Mouse (Mus musculus): ENCODE results near the gene Atp6v0a1. TPM values are rescaled to one million over a fixed set of nuclear protein-coding genes. Genes with fewer than 3 reads are reported as not detected.

Gene Atp6v0a1
- polyA plus RNA-seq, 1 experiment = 39.7 TPM

DNA sequence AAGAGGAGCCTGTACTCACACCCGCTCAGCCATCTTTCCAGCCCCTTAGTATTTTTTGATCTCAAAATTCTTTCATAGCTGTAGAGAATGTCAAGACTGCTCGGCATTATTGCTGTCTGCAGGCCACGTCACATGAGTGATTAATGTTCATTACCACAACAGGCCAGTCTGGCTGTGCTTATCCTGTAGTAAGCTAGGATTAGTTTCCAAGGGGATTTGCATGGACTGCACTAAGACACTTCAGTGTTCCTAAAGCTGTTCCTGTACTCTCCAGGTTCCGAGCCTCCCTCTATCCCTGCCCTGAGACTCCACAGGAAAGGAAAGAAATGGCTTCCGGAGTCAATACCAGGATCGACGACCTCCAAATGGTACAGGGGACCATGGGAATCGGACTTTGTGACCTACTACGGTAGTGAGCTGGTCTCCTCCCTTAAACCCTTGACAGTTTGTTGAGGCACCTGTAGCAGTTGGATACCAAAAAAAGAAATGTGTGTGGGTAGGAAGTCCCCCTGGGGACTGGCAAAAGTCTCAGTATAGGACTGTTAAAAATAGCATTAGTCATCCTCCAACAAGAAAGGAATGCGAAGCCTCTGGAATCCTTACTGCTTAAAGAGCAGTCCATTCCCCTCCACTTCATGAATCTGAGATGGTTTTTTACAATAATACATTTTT is 21.0 kb downstream of the Atp6v0a1 start:
- H3K36me3 ChIP-seq (ENCODE audit: control insufficient read depth, insufficient read depth, low read length) = no peaks in the 10 kb centered on the region

DNA sequence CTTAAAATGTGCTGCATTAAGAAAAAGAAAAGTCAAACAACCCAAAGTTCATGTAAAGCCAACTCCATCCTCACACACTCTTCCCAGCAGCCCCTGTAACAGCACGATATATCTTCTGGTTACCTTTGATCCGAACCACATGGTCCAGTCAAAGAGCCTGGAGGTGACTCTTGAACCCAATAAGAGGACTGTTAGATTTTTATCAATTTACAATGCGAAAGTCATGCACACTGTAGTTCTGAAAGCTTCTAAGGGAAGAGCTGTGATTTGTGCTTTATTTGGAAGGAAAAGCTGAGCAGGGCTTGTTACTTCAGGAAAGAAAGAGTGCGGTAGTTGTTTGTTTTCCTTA is 21.5 kb downstream of the Atp6v0a1 start:
- H3K36me3 ChIP-seq (ENCODE audit: control insufficient read depth, insufficient read depth, low read length) = no peaks in the 10 kb centered on the region
- DNase-seq = no peak
- no peak overlapping the region for H3K4me3 ChIP-seq (ENCODE audit: control insufficient read depth, insufficient read depth, low read length)
- TF ChIP-seq CTCF (IDR thresholded peaks at IDR 0.05; ENCODE audit: borderline replicate concordance, control insufficient read depth, extremely low read depth, insufficient read depth, low read length, poor library complexity) = no peak
- no peak for TF ChIP-seq POLR2A (IDR thresholded peaks at IDR 0.05; ENCODE audit: control insufficient read depth, extremely low read depth, insufficient read depth, low read length, poor library complexity)
- H3K27me3 ChIP-seq (ENCODE audit: control insufficient read depth, insufficient read depth, low read length) = no peaks in the 10 kb centered on the region
- H3K4me1 ChIP-seq (replicated peaks; ENCODE audit: control insufficient read depth, insufficient read depth, low read length) = no peaks in the 10 kb centered on the region
- 95% methylated on average over 4 of the region's 4 CpGs for WGBS
- no peak overlapping the region for H3K27ac ChIP-seq (ENCODE audit: control insufficient read depth, insufficient read depth, low read length)

More for the DNA sequence above, 21.0 kb downstream of the Atp6v0a1 start:
- Histone ChIP-seq H3K27me3 (ENCODE audit: control insufficient read depth, insufficient read depth, low read length) (no peaks in the 10 kb centered on the region), H3K27ac (ENCODE audit: control insufficient read depth, insufficient read depth, low read length) (no peak overlapping the region), H3K4me1 (replicated peaks; ENCODE audit: control insufficient read depth, insufficient read depth, low read length) (no peaks in the 10 kb centered on the region), H3K4me3 (ENCODE audit: control insufficient read depth, insufficient read depth, low read length) (no peak overlapping the region)
- WGBS = 93% methylated on average over 10 of the region's 10 CpGs
- TF ChIP-seq POLR2A (IDR thresholded peaks at IDR 0.05; ENCODE audit: control insufficient read depth, extremely low read depth, insufficient read depth, low read length, poor library complexity) (no peak), CTCF (IDR thresholded peaks at IDR 0.05; ENCODE audit: borderline replicate concordance, control insufficient read depth, extremely low read depth, insufficient read depth, low read length, poor library complexity) (no peak)
- no peak for DNase-seq

DNA sequence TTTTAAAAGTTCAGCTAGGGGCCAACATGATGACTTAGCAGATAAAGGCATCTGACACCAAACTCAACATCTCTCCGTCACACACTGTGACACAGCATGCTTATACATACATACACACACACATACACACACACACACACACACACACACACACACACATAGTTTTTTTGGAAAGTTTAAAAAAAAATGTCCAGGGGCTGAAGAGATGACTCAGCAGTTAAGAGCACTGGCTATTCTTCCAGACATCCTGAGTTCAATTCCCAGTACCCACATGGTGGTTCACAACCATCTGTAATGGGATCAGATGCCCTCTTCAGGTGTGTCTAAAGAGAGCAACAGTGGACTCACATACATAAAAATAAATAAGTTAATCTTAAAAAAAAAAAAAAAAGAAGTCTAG is 22.2 kb downstream of the Atp6v0a1 start:
- 83% methylated on average over 1 of the region's 1 CpGs for WGBS
- Histone ChIP-seq H3K27ac (ENCODE audit: control insufficient read depth, insufficient read depth, low read length) (no peak overlapping the region), H3K4me1 (replicated peaks; ENCODE audit: control insufficient read depth, insufficient read depth, low read length) (no peaks in the 10 kb centered on the region), H3K4me3 (ENCODE audit: control insufficient read depth, insufficient read depth, low read length) (no peak overlapping the region), H3K27me3 (ENCODE audit: control insufficient read depth, insufficient read depth, low read length) (no peaks in the 10 kb centered on the region), H3K36me3 (ENCODE audit: control insufficient read depth, insufficient read depth, low read length) (no peaks in the 10 kb centered on the region)
- TF ChIP-seq CTCF (IDR thresholded peaks at IDR 0.05; ENCODE audit: borderline replicate concordance, control insufficient read depth, extremely low read depth, insufficient read depth, low read length, poor library complexity) (no peak), POLR2A (IDR thresholded peaks at IDR 0.05; ENCODE audit: control insufficient read depth, extremely low read depth, insufficient read depth, low read length, poor library complexity) (no peak)
- DNase-seq = no peak

DNA sequence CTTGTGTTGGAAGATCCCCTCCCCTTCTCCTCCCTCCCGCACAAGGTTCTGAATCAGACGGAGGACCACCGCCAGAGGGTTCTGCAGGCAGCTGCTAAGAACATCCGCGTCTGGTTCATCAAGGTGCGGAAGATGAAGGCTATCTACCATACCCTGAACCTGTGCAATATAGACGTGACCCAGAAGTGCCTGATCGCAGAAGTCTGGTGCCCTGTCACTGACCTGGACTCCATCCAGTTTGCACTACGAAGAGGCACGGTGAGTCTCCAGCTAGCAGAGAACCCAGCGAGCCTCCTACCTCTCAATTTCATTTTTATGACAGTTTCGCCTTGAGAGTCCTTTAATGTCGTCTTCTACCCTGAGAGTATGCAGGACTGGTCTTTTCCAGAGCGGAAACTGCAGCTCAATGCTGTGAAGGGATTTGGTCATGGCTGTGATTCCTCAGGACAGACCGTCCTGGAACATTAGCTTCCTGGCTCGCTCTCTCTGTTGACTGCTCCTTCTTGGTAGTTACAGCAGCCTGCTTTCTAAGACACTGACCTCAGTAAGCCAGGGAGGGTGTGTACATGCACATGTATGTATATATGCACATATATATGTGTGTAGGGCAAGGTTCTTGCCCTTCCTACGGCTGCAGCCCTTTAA is 24.7 kb downstream of the Atp6v0a1 start:
- Histone ChIP-seq H3K27ac (ENCODE audit: control insufficient read depth, insufficient read depth, low read length) (no peak overlapping the region), H3K4me3 (ENCODE audit: control insufficient read depth, insufficient read depth, low read length) (no peak overlapping the region), H3K27me3 (ENCODE audit: control insufficient read depth, insufficient read depth, low read length) (no peaks in the 10 kb centered on the region), H3K4me1 (replicated peaks; ENCODE audit: control insufficient read depth, insufficient read depth, low read length) (no peaks in the 10 kb centered on the region), H3K36me3 (ENCODE audit: control insufficient read depth, insufficient read depth, low read length) (no peaks in the 10 kb centered on the region)
- DNase-seq = no peak
- TF ChIP-seq POLR2A (IDR thresholded peaks at IDR 0.05; ENCODE audit: control insufficient read depth, extremely low read depth, insufficient read depth, low read length, poor library complexity) = no peak
- no peak for TF ChIP-seq CTCF (IDR thresholded peaks at IDR 0.05; ENCODE audit: borderline replicate concordance, control insufficient read depth, extremely low read depth, insufficient read depth, low read length, poor library complexity)
- WGBS = 98% methylated on average over 17 of the region's 17 CpGs

DNA sequence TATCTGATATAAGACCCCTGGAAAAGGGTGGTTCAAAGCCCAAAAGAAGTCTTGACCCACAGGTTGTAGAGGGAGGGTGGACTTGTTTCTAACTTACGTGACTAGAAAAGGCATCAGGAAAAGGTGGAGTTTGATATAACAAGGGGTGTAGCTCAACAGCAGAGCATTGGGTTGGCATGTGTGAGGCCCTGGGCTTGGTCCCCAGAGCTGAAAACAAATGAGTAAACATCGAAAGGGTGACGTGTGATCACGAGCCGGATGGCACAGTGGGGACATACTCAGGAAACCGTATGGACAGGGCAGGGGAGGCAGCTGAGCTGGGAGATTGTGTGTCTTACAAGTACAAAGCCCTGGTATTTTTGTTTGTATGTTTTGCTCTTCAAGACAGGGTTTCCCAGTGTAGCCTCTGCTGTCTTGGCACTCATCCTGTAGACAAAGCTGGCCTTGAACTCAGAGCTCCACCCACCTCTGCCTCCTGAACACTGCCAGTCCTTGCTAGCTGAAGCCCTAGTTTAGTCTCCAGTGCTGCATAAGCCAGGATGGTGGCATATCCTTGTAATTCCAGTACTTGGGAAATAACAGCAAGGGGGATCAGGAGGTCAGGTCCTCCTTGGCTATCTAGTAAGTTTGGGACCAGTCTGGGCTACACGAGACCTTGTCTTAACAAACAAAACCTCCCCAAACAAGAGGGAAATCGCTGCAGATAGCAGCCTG is 25.5 kb downstream of the Atp6v0a1 start:
- DNase-seq = no peak
- H3K36me3 ChIP-seq (ENCODE audit: control insufficient read depth, insufficient read depth, low read length) = no peaks in the 10 kb centered on the region
- over 99% methylated on average over 8 of the region's 8 CpGs for WGBS
- no peak overlapping the region for H3K27ac ChIP-seq (ENCODE audit: control insufficient read depth, insufficient read depth, low read length)
- peaks cover 4% of the 10 kb centered on the region for H3K4me1 ChIP-seq (replicated peaks; ENCODE audit: control insufficient read depth, insufficient read depth, low read length)
- TF ChIP-seq CTCF (IDR thresholded peaks at IDR 0.05; ENCODE audit: borderline replicate concordance, control insufficient read depth, extremely low read depth, insufficient read depth, low read length, poor library complexity) (no peak), POLR2A (IDR thresholded peaks at IDR 0.05; ENCODE audit: control insufficient read depth, extremely low read depth, insufficient read depth, low read length, poor library complexity) (no peak)
- no peaks in the 10 kb centered on the region for H3K27me3 ChIP-seq (ENCODE audit: control insufficient read depth, insufficient read depth, low read length)
- no peak overlapping the region for H3K4me3 ChIP-seq (ENCODE audit: control insufficient read depth, insufficient read depth, low read length)

DNA sequence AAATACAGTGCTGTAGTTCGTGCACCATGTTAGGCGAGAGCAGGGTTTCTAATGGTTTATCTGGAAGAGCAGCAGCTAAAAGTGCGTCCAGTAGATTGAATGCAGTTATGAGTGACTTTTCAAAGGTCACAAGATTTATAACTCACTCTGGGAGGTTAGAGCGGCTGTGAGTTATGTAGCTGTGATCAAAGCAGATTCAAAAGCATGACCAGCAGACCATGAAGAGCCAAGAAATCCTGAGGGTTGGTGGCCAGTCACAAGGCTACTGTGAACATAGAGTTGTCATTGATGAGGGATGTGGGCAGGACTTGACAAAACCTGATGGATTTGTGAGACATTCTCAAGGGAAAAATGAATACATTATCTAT is 26.1 kb downstream of the Atp6v0a1 start:
- Histone ChIP-seq H3K27me3 (ENCODE audit: control insufficient read depth, insufficient read depth, low read length) (no peaks in the 10 kb centered on the region), H3K36me3 (ENCODE audit: control insufficient read depth, insufficient read depth, low read length) (no peaks in the 10 kb centered on the region), H3K4me3 (ENCODE audit: control insufficient read depth, insufficient read depth, low read length) (no peak overlapping the region), H3K4me1 (replicated peaks; ENCODE audit: control insufficient read depth, insufficient read depth, low read length) (peaks cover 6% of the 10 kb centered on the region), H3K27ac (ENCODE audit: control insufficient read depth, insufficient read depth, low read length) (no peak overlapping the region)
- TF ChIP-seq CTCF (IDR thresholded peaks at IDR 0.05; ENCODE audit: borderline replicate concordance, control insufficient read depth, extremely low read depth, insufficient read depth, low read length, poor library complexity) (no peak), POLR2A (IDR thresholded peaks at IDR 0.05; ENCODE audit: control insufficient read depth, extremely low read depth, insufficient read depth, low read length, poor library complexity) (no peak)
- no peak for DNase-seq
- WGBS = 95% methylated on average over 4 of the region's 4 CpGs
